Mouse (Mus musculus): ENCODE measurements around the gene Sult5a1.

DNA sequence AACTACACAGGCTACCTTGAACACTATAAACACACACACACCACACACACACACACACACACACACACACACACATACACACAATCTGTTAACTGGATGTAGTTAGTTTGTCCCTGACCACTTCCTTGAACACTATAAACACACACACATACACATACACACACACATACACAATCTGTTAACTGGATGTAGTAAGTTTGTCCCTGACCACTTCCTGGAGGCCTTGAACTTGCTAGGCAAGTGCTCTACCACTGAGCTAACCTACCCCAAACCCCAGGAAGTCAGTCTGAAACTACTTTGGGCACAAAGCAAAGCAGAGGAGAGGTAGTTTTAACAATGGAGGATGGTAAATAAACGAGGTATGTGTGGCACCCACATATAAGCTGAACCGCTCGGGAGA lies 45.5 kb upstream of the Sult5a1 start:
- no peak for TF ChIP-seq CTCF (IDR thresholded peaks at IDR 0.05; ENCODE audit: control insufficient read depth, insufficient read depth, low read length)
- TF ChIP-seq POLR2A (IDR thresholded peaks at IDR 0.05; ENCODE audit: borderline replicate concordance, control insufficient read depth, low read depth, low read length) = no peak

Measured in bone marrow, adult 2 months (tissue).